Mouse (Mus musculus) effector memory CD4-positive, alpha-beta T cell, adult 7 months (primary cell): ENCODE data around the gene Mark4. TPM values are rescaled to one million over a fixed set of nuclear protein-coding genes. Genes with fewer than 3 reads are reported as not detected.

Experiments
- polyA plus RNA-seq: library from polyadenylated mRNA; unstranded; fragments of 100-300 nt; shearing (Covaris generic); gene quantifications from one replicate; pipeline ENCODE4 v1.2.1, GENCODE M21; 2017

The Mark4 gene
- 6.2 TPM for polyA plus RNA-seq

DNA sequence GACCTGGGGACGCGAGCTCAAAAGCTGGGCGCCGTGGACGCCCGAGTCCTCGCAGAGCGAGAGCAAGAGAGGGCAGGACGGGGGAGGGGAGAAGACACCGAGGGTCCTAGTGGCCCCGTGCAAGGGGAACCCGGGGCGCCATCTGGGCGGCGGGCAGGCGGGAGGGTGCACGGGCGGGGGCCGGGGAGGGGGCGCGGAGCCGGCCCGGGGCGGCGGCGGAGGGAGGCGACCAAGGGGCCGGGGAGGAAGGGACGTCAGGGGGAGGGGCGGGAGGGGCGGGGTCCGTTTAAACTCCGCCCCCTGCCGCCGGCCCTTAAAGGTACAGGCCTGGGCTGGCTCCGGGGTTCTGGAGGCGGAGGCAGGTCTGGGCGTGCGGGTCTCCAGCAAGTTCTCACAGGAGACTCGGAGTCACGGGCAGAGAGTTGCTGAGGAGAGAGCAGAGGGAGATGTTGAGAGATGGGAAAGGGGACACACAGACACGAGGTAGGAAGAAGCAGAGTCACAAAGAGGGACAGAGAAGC, at the start of gene Mark4:
Gene Mark4, minus strand, starts transcription at position 231 of the 521 bp plus-strand sequence.

DNA sequence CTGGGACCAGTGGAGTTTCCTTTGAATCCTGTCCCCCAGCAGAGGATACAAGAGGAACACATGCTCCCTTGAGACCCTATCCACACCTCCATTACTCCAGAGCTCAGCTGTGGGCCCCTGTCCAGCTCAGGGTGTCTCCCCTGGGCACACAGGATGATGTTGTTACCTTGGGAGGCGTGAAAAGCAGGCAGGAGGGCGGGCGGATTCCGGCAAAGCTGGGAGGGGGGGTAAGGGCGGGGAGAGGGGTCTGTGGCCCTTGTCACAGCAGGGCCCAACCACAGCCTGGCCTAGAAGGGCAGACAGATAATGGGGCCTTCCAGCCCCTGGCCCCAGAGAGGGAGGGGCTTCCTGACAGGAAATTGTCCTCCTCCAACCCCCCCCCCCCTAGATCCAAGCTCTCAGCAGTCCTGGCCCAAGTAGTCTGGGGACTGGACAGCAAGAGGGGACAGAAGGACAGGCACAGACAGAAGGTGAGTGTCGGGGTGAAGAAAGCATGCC, 4.3 kb upstream of the Mark4 start, which contains the start of gene Exoc3l2:
Gene Exoc3l2, plus strand, starts transcription at position 448 of the 498 bp plus-strand sequence.

DNA sequence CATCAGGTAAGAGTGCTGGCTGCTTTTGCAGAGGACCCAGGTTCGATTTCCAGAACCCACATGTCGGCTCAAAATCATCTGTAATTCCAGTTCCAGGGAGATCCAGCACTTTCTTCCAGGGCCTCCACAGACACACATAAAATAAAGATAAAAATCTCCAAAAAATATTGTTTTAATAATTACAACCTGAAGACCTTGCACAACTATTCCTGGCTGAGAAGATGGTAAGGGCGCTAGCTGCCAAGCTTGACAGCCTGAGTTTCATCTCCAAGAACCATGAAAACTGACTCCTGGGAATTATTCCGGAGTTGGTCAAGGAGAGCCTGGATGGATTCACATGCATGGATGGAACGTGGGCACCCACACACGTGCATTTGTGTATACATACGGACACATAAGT, 54.1 kb downstream of the Mark4 start, which contains the start of gene Ckm:
Gene Ckm, plus strand, starts transcription at position 301 of the 400 bp plus-strand sequence.

DNA sequence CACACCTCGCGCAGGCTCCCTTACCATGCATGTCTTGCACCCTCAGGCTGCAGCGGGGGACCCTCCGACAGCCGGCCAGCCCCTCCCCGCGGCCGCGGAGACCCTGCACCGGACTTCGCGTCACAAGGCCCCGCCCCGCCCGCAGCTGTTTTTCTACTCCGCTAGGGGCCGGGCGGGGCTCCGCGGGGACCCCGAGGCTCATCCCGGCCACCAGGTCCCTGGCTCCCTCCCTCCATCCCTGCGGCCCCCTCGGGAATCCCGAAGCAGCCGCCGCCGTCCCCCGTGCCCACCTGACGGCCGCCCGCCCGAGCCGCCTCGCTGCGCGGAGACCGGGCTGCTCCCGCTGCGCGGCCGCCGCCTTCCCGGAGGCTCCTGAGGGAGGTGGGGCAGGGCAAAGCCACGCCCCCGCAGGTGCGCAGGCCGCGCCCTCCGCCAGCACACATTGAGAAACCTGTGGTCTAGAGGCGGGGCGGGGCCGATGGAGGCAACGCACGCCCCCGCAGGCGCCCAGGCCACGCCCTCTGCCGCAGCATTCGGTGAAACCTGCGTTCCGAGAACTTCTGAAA, 54.8 kb downstream of the Mark4 start, which contains the start of gene Klc3:
Gene Klc3, minus strand, starts transcription at position 374 of the 566 bp plus-strand sequence.

DNA sequence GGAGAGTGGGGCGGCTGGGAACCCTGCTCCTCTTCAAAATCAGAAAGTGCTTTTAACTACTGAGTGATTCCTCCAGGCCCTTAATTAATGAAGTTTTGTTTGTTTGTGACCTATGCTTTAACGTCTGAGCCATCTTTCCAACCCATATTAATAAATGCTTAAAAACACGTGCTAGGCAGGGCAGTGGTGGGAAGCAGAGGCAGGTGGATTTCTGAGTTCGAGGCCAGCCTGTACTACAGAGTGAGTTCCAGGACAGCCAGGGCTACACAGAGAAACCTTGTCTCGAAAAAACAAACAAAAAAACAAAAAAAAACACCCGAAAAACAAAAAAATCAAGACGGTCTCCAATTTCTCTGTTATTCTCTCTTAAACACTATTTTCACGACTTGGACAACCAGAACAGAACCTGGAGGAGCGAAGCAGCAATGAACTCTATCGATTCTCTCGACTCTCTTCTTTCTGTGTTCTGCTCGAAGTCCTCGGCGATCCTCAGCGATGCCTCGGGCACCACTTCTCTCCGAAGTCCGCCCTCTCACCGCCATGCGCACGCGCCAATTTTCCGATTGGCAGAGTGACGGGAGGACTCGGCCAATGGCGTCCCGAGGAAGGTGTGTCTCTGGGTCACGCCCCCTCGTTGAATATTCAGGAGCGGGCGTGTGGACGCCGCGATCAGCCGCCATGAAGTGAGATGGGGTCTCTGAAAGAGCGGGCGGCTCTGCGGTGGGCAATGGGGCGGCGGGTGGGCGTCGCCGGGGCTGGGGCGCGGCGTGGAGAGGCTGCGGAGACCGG, 77.0 kb downstream of the Mark4 start, which contains the start of gene Ercc2:
Gene Ercc2, plus strand, starts transcription at position 634 of the 789 bp plus-strand sequence.

Other genes starting within 250 kb of the Mark4 start
- gene Gpr4, start 246.3 kb downstream of the Mark4 start, polyA plus RNA-seq = not detected
- gene Opa3, start 230.5 kb downstream of the Mark4 start, polyA plus RNA-seq = 66.0 TPM
- gene Vasp, start 187.0 kb downstream of the Mark4 start, polyA plus RNA-seq = 205 TPM
- 3.0 TPM for gene Ppm1n, start 178.8 kb downstream of the Mark4 start, polyA plus RNA-seq
- gene Rtn2, start 176.2 kb downstream of the Mark4 start, polyA plus RNA-seq = 0.50 TPM
- 39.6 TPM for gene Fosb, start 148.8 kb downstream of the Mark4 start, polyA plus RNA-seq
- gene Ercc1, start 114.0 kb downstream of the Mark4 start, polyA plus RNA-seq = 64.9 TPM
- 5.2 TPM for gene Cd3eap, start 99.3 kb downstream of the Mark4 start, polyA plus RNA-seq
- gene Ppp1r13l, start 99.1 kb downstream of the Mark4 start, polyA plus RNA-seq = 0.84 TPM
- 8.5 TPM for gene Ercc2, start 76.8 kb downstream of the Mark4 start, polyA plus RNA-seq
- 4.7 TPM for gene Klc3, start 54.7 kb downstream of the Mark4 start, polyA plus RNA-seq
- 0.18 TPM for gene Ckm, start 54.0 kb downstream of the Mark4 start, polyA plus RNA-seq
- gene Exoc3l2, start 4.5 kb upstream of the Mark4 start, polyA plus RNA-seq = not detected
- 3.8 TPM for gene Bloc1s3, start 49.5 kb upstream of the Mark4 start, polyA plus RNA-seq
- gene Trappc6a, start 49.6 kb upstream of the Mark4 start, polyA plus RNA-seq = 48.8 TPM
- gene Nkpd1, start 59.0 kb upstream of the Mark4 start, polyA plus RNA-seq = not detected
- 15.6 TPM for gene Ppp1r37, start 104.3 kb upstream of the Mark4 start, polyA plus RNA-seq
- 1.8 TPM for gene Zfp296, start 118.5 kb upstream of the Mark4 start, polyA plus RNA-seq
- 105 TPM for gene Gemin7, start 118.8 kb upstream of the Mark4 start, polyA plus RNA-seq
- 49.4 TPM for gene Clasrp, start 145.7 kb upstream of the Mark4 start, polyA plus RNA-seq
- 249 TPM for gene Relb, start 170.6 kb upstream of the Mark4 start, polyA plus RNA-seq
- 121 TPM for gene Clptm1, start 206.2 kb upstream of the Mark4 start, polyA plus RNA-seq
- not detected for gene Apoc2, start 219.1 kb upstream of the Mark4 start, polyA plus RNA-seq
- not detected for gene Gm44805, start 222.6 kb upstream of the Mark4 start, polyA plus RNA-seq
- 0.18 TPM for gene Apoc4, start 222.7 kb upstream of the Mark4 start, polyA plus RNA-seq
- not detected for gene Apoc1, start 233.8 kb upstream of the Mark4 start, polyA plus RNA-seq
- gene Apoe, start 240.4 kb upstream of the Mark4 start, polyA plus RNA-seq = 1.3 TPM